In the genomic region with DNA sequence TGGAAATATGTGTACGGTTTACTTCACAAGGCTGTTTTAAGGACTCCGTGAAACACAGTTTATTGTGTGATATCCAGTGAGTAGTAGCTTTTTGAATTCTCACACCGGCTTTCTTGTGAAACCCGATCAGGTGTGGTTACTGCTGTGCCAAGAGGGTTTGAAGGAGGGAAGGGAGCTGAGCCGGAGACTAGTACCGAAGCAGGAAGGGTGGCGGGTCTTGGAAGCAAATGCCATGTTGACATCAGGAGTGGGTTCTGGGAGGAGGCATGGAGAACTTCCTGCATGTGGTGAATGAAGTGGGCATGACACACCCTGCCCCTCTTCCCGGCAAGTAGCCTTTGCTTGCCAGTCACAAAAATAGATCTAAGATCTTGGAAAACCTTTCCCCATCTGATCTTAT, we compare ENCODE assay signal across 9 mouse cellular contexts. TPM values are rescaled to one million over a fixed set of nuclear protein-coding genes. Genes with fewer than 3 reads are reported as not detected.
DNase-seq lines count a peak whose midpoint lies in the region; ATAC-seq lines count a peak whose summit lies in the region.
"Had no signal": no experiment of that assay in that cellular context is flagged by ENCODE, and none has a peak within 500 bp of the region (broad histone marks: within the 10 kb centered on the region; RNA-seq: fewer than 3 reads in every experiment).

No protein-coding gene starts in this region.

- H3K4me3 ChIP-seq in lung, embryonic 15.5 days = peak overlapping the region; percentile 50; the same call in 1 of the 2 replicates
- peak overlapping the region; percentile 42 for H3K4me3 ChIP-seq in limb, embryonic 11.5 days (ENCODE audit: low read depth, low read length)
- peak overlapping the region; percentile 62; the same call in 1 of the 2 replicates for H3K4me3 ChIP-seq in stomach, embryonic 16.5 days (replicated peaks; ENCODE audit: low read length)

- no peak for ATAC-seq in lung, embryonic 15.5 days (ENCODE audit: borderline replicate concordance, extremely low read depth, low FRiP score, low TSS enrichment)
- no peak for ATAC-seq in limb, embryonic 11.5 days (ENCODE audit: insufficient number of reproducible peaks, low FRiP score, low TSS enrichment, low read depth)
- ATAC-seq in stomach, embryonic 16.5 days (ENCODE audit: insufficient read depth, low FRiP score) = no peak
- no peak for ATAC-seq in inflammation-experienced regulatory T-cells, adult 6 months

- DNase-seq in cerebellum, adult 11-12 months = peak; percentile 17
- no peak for DNase-seq in cerebellum, adult 11 months
- DNase-seq in lung, postnatal 10 days = no peak
- DNase-seq in limb, embryonic 11.5 days (ENCODE audit: low spot score) = no peak
- DNase-seq in thymus, postnatal 14 days = no peak
- DNase-seq: right cerebral cortex, adult 18-20 months had no signal

- no peak overlapping the region for H3K9ac ChIP-seq in lung, embryonic 15.5 days
- no peak overlapping the region for H3K9ac ChIP-seq in limb, embryonic 11.5 days (ENCODE audit: low read length)
- no peak overlapping the region for H3K9ac ChIP-seq in stomach, embryonic 16.5 days (ENCODE audit: low read length)

- H3K4me2 ChIP-seq in lung, embryonic 15.5 days = peak overlapping the region; percentile 87; the same call in 1 of the 2 replicates
- peak overlapping the region; percentile 56 for H3K4me2 ChIP-seq in limb, embryonic 11.5 days (ENCODE audit: low read depth, severe bottlenecking)
- peak overlapping the region; percentile 89; the same call in 1 of the 2 replicates for H3K4me2 ChIP-seq in stomach, embryonic 16.5 days (ENCODE audit: low read depth, low read length)

- no peaks in the 10 kb centered on the region for H3K9me3 ChIP-seq in lung, embryonic 15.5 days
- H3K9me3 ChIP-seq in limb, embryonic 11.5 days (ENCODE audit: control insufficient read depth, low read length) = no peaks in the 10 kb centered on the region
- no peaks in the 10 kb centered on the region for H3K9me3 ChIP-seq in stomach, embryonic 16.5 days (replicated peaks; ENCODE audit: control insufficient read depth, low read length)

- WGBS in lung, embryonic 15.5 days = 39% methylated on average over 8 of the region's 8 CpGs
- 45% methylated on average over 8 of the region's 8 CpGs for WGBS in limb, embryonic 11.5 days
- 42% methylated on average over 8 of the region's 8 CpGs for WGBS in stomach, embryonic 16.5 days

- H3K36me3 ChIP-seq in lung, embryonic 15.5 days = no peaks in the 10 kb centered on the region
- H3K36me3 ChIP-seq in limb, embryonic 11.5 days (ENCODE audit: control insufficient read depth, insufficient read depth, low read length) = no peaks in the 10 kb centered on the region
- H3K36me3 ChIP-seq in stomach, embryonic 16.5 days (ENCODE audit: control insufficient read depth, insufficient read depth, low read length) = no peaks in the 10 kb centered on the region

- peaks cover 67% of the 10 kb centered on the region for H3K27me3 ChIP-seq in lung, embryonic 15.5 days
- no peaks in the 10 kb centered on the region for H3K27me3 ChIP-seq in limb, embryonic 11.5 days (ENCODE audit: control insufficient read depth, insufficient read depth, low read length)
- no peaks in the 10 kb centered on the region; the same call in 1 of the 2 replicates for H3K27me3 ChIP-seq in stomach, embryonic 16.5 days (ENCODE audit: control insufficient read depth, insufficient read depth, low read length)

- H3K27ac ChIP-seq in lung, embryonic 15.5 days = no peak overlapping the region
- H3K27ac ChIP-seq in limb, embryonic 11.5 days (replicated peaks; ENCODE audit: low read depth, low read length) = no peak overlapping the region
- H3K27ac ChIP-seq in stomach, embryonic 16.5 days (ENCODE audit: low read length) = no peak overlapping the region

- H3K4me1 ChIP-seq in lung, embryonic 15.5 days = peaks cover 17% of the 10 kb centered on the region
- peaks cover 8% of the 10 kb centered on the region; the same call in 1 of the 2 replicates for H3K4me1 ChIP-seq in limb, embryonic 11.5 days (ENCODE audit: control insufficient read depth, insufficient read depth, low read length)
- H3K4me1 ChIP-seq in stomach, embryonic 16.5 days (ENCODE audit: control insufficient read depth, insufficient read depth, low read length) = no peaks in the 10 kb centered on the region

RNA-seq across cellular contexts. Expression of a gene that starts 1.1 kb away (rescaled TPM):
- polyA plus RNA-seq in lung, embryonic 15.5 days (2015; fragmentation: Nextera tagmentation; extraction: Ambion mirVana) = 2.0 and 2.1 TPM in 2 replicates
- polyA plus RNA-seq in limb, embryonic 11.5 days (2014; fragmentation: Nextera tagmentation; extraction: Ambion mirVana) = 6.6 and 6.7 TPM in 2 replicates
- polyA plus RNA-seq in stomach, embryonic 16.5 days (2015; fragmentation: Nextera tagmentation; extraction: Ambion mirVana) = 3.9 and 4.7 TPM in 2 replicates
- 10 to 100 TPM in 1 of 3 experiments, 1 to 10 TPM in 2; 7.4 to 10.9 (median 9.1) TPM for polyA plus RNA-seq in inflammation-experienced regulatory T-cells, adult 6 months (2017; shearing (Covaris generic))

RNA-seq across cellular contexts. Expression of a gene that starts 33.5 kb away (rescaled TPM):
- polyA plus RNA-seq in lung, embryonic 15.5 days (2015; fragmentation: Nextera tagmentation; extraction: Ambion mirVana) = 0.53 and 0.61 TPM in 2 replicates
- 0.04 and 0.07 TPM in 2 replicates for polyA plus RNA-seq in limb, embryonic 11.5 days (2014; fragmentation: Nextera tagmentation; extraction: Ambion mirVana)
- polyA plus RNA-seq in stomach, embryonic 16.5 days (2015; fragmentation: Nextera tagmentation; extraction: Ambion mirVana) = 6.9 and 8.7 TPM in 2 replicates
- 10 to 100 TPM; 55.3 to 67.0 (median 65.0) TPM for polyA plus RNA-seq in inflammation-experienced regulatory T-cells, adult 6 months (2017; shearing (Covaris generic))
